Mouse (Mus musculus) erythroblast, embryonic 14.5 days (primary cell): ENCODE measurements around the gene Adamts13. TPM values are rescaled to one million over a fixed set of nuclear protein-coding genes. Genes with fewer than 3 reads are reported as not detected.

Experiments
- H3K27me3 ChIP-seq: 2 replicates; pipeline ENCODE4 v1.6.1; 2012; ENCODE audit warnings: inconsistent platforms; ENCODE audit not compliant: control insufficient read depth
- H3K36me3 ChIP-seq: 2 replicates; pipeline ENCODE4 v1.6.1; 2012; ENCODE audit warnings: mild to moderate bottlenecking, inconsistent platforms; ENCODE audit not compliant: control insufficient read depth
- H3K4me1 ChIP-seq: 2 replicates; pipeline ENCODE4 v1.6.1; 2012; ENCODE audit warnings: inconsistent platforms; ENCODE audit not compliant: control insufficient read depth
- H3K4me3 ChIP-seq: replicated peaks from 2 replicates; pipeline ENCODE3; 2012; ENCODE audit warnings: moderate library complexity, mild to moderate bottlenecking, inconsistent platforms
- H3K9me3 ChIP-seq: 2 replicates; pipeline ENCODE4 v1.6.1; 2012; ENCODE audit warnings: low read length, inconsistent platforms, mixed read lengths; ENCODE audit not compliant: control insufficient read depth
- GATA1 ChIP-seq: IDR thresholded peaks from 2 replicates; pipeline ENCODE4 v1.6.1; 2012; ENCODE audit warnings: low read length, inconsistent platforms, mixed read lengths
- TAL1 ChIP-seq: IDR thresholded peaks from 3 replicates; pipeline ENCODE4 v1.6.1; 2012; ENCODE audit warnings: low read length, inconsistent platforms, mixed read lengths
- polyA plus RNA-seq: library from polyadenylated mRNA; stranded (reverse); fragments of >175 nt; gene quantifications from 2 replicates; pipeline ENCODE4 v1.2.3, GENCODE M21; 2012

Gene Adamts13
- not detected in 2 replicates for polyA plus RNA-seq

DNA sequence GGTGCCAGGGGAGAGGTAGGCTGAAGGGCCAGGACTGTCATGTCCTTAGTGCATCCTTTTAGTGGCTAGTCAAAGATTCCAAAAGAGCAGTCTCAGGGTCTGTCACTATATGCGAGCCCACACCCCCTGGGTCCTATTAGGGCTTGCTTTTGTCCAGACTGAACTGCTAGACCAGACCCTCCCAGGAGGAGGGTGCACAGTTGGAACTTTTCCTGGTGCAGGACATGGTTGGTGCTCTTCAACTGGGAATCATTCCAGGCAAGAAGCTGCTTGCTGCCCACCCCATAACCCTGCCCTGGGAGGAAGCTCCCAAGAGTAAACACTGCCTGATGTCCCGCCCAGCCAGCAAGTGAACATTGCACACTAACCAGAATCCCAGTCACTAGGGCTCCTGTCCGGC, at the start of gene Adamts13:
Adamts13 (plus strand) TSS at position 301 of the 400 bp plus-strand sequence.
- TF ChIP-seq GATA1 (no peak), TAL1 (no peak)
- Histone ChIP-seq H3K4me3 (no peak within 1 kb of the TSS), H3K9me3 (no peaks in the 10 kb centered on the region), H3K4me1 (no peaks in the 10 kb centered on the region), H3K36me3 (no peaks in the 10 kb centered on the region), H3K27me3 (peaks cover 7% of the 10 kb centered on the region; the same call in 1 of the 2 replicates)

GRCm38 (mm10) chr2:26927745-26928476, 45.3 kb upstream of the Adamts13 start:
- no peaks in the 10 kb centered on the region for H3K9me3 ChIP-seq
- H3K36me3 ChIP-seq: peaks cover 88% of the 10 kb centered on the region
- H3K4me1 ChIP-seq: peaks cover 36% of the 10 kb centered on the region
- no peak overlapping the region for H3K4me3 ChIP-seq
- TF ChIP-seq TAL1 (no peak), GATA1 (no peak)
- no peaks in the 10 kb centered on the region for H3K27me3 ChIP-seq

DNA sequence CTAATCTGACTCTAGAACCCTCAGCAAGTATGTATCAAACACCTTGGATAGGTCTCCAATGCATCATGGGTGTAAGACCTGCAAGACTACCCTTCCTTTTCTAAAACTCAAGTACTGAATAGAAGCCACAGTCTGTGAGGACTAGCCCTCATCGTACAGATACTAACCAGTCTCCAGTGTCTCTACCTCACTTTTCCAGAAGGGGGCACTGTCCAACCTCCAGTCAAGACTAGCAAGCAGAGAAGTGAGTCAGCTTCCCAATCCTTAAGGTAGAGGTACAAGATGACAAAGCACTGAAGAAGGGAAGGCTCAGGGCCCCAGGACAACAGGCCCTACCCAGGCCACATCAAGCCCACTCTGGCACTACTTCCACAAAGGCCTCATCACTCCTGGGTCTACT, 42.8 kb upstream of the Adamts13 start:
- TF ChIP-seq GATA1: no peak
- TF ChIP-seq TAL1: no peak
- H3K36me3 ChIP-seq: peaks cover 63% of the 10 kb centered on the region
- H3K9me3 ChIP-seq: no peaks in the 10 kb centered on the region
- H3K4me1 ChIP-seq: peaks cover 53% of the 10 kb centered on the region
- H3K27me3 ChIP-seq: no peaks in the 10 kb centered on the region
- H3K4me3 ChIP-seq: no peak overlapping the region

- Histone ChIP-seq H3K4me1 (peaks cover 56% of the 10 kb centered on the region), H3K36me3 (peaks cover 40% of the 10 kb centered on the region), H3K27me3 (no peaks in the 10 kb centered on the region), H3K4me3 (peak overlapping the region; percentile 92), H3K9me3 (no peaks in the 10 kb centered on the region)
- no peak for TF ChIP-seq TAL1
- no peak for TF ChIP-seq GATA1
Observed at GRCm38 (mm10) chr2:26932473-26933303, 40.5 kb upstream of the Adamts13 start.

GRCm38 (mm10) chr2:26933304-26934055, 39.7 kb upstream of the Adamts13 start, which contains the start of the genes Surf4 and Stkld1:
Gene Surf4, minus strand, starts transcription at chr2:26933928.
Gene Stkld1, plus strand, starts transcription at chr2:26934047.
- Histone ChIP-seq H3K27me3 (no peaks in the 10 kb centered on the region), H3K36me3 (peaks cover 32% of the 10 kb centered on the region), H3K4me3 (peak within 1 kb of the TSS; percentile 92), H3K9me3 (no peaks in the 10 kb centered on the region), H3K4me1 (peaks cover 51% of the 10 kb centered on the region)
- no peak for TF ChIP-seq GATA1
- TF ChIP-seq TAL1: no peak

DNA sequence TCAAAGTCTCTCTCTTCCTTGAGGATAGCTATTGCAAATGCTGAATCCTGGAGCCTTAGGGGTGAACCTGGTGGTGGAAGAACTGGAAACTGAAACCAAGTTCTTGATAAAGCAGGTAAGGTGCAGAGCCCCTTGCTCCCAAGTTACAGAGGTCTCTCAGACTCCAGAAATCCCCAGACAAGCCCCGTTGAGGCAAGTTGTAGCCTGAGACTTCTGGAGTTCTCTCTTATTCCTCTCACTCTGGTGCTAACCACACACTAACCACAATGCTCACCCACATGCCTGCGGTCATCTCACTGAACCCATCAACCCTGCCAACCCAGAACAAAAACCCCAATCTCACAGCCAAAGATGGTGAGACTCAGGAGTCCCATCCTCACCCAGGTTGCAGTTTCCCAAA, 37.9 kb upstream of the Adamts13 start:
- Histone ChIP-seq H3K4me1 (peaks cover 46% of the 10 kb centered on the region), H3K9me3 (no peaks in the 10 kb centered on the region), H3K36me3 (peaks cover 16% of the 10 kb centered on the region), H3K4me3 (no peak overlapping the region), H3K27me3 (no peaks in the 10 kb centered on the region)
- TF ChIP-seq TAL1 (no peak), GATA1 (no peak)

- no peak overlapping the region for H3K4me3 ChIP-seq
- TF ChIP-seq GATA1: no peak
- no peak for TF ChIP-seq TAL1
Observed at GRCm38 (mm10) chr2:26936425-26936824, 36.8 kb upstream of the Adamts13 start.

DNA sequence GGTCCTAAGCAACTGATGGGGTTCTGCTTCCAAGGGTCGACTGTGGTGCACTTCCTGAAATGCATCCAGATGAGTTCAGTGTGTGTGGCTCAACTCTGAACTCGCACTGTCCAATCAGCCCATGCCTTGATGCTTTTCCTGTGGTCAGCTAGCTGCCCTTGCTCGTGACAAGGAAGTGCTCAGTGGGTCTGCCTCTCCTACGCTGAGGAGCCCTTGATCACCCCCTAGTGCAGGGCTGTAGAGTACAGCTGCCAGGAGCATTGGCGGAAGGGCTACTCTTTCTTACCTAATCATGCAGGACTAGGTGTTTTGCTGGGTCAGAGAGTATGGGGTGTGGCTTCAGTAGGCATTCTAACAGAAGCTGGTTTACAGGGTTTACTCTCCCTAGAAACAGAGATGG, 31.7 kb upstream of the Adamts13 start:
- TF ChIP-seq GATA1 (no peak), TAL1 (no peak)

More at GRCm38 (mm10) chr2:26936425-26936824, 36.8 kb upstream of the Adamts13 start:
- Histone ChIP-seq H3K4me1 (peaks cover 34% of the 10 kb centered on the region), H3K27me3 (no peaks in the 10 kb centered on the region), H3K9me3 (no peaks in the 10 kb centered on the region), H3K36me3 (peaks cover 4% of the 10 kb centered on the region)

GRCm38 (mm10) chr2:26943253-26943652, 30.0 kb upstream of the Adamts13 start:
- H3K27me3 ChIP-seq: no peaks in the 10 kb centered on the region

More for the DNA sequence above, 31.7 kb upstream of the Adamts13 start:
- H3K27me3 ChIP-seq: no peaks in the 10 kb centered on the region
- H3K9me3 ChIP-seq: no peaks in the 10 kb centered on the region
- H3K4me1 ChIP-seq: peaks cover 2% of the 10 kb centered on the region; the same call in 1 of the 2 replicates
- H3K4me3 ChIP-seq: no peak overlapping the region
- peaks cover 2% of the 10 kb centered on the region; the same call in 1 of the 2 replicates for H3K36me3 ChIP-seq

More at GRCm38 (mm10) chr2:26943253-26943652, 30.0 kb upstream of the Adamts13 start:
- Histone ChIP-seq H3K4me1 (peaks cover 2% of the 10 kb centered on the region; the same call in 1 of the 2 replicates), H3K36me3 (peaks cover 9% of the 10 kb centered on the region), H3K4me3 (no peak overlapping the region), H3K9me3 (no peaks in the 10 kb centered on the region)
- TF ChIP-seq TAL1 (no peak), GATA1 (no peak)
